Mouse (Mus musculus) gastrocnemius, adult 2 months (tissue): ENCODE data around the gene Auts2. TPM values are rescaled to one million over a fixed set of nuclear protein-coding genes. Genes with fewer than 3 reads are reported as not detected.

ENCODE experiments used
- DNase-seq: peaks from one replicate; pipeline ENCODE4 v3.0.0; 2022
- H3K27ac ChIP-seq: fragments of 200-600 bp; 2 replicates; pipeline ENCODE4 v1.8.1; 2022; ENCODE audit warnings: mild to moderate bottlenecking
- H3K4me3 ChIP-seq: fragments of 200-600 bp; 2 replicates; pipeline ENCODE4 v1.8.1; 2022; ENCODE audit warnings: mild to moderate bottlenecking, moderate library complexity
- CTCF ChIP-seq: fragments of 200-600 bp; IDR thresholded peaks from 2 replicates; pipeline ENCODE4 v1.8.1; 2022; ENCODE audit warnings: antibody characterized with exemption, mild to moderate bottlenecking, moderate library complexity
- intact Hi-C: fragments of 180-260 bp; cut with DNase I; formaldehyde crosslinking; loops from one replicate; pipeline ENCODE4 v1.15.1; 2025
- total RNA-seq, 2 experiments: library from RNA; stranded (reverse); gene quantifications; 2 replicates each; pipeline ENCODE4 v1.2.3; 2021

Gene Auts2
- total RNA-seq, 2 experiments from 2014 or later, result 13.0 to 31.1 TPM

GRCm38 (mm10) chr5:132537475-132537874 lies 5.7 kb downstream of the Auts2 start:
- no peak overlapping the region for H3K4me3 ChIP-seq
- no peak for DNase-seq
- intact Hi-C loops, result no loop called here
- TF ChIP-seq CTCF, result no peak
- no peak overlapping the region for H3K27ac ChIP-seq

- intact Hi-C loops, result no loop called here
- H3K27ac ChIP-seq, result no peak overlapping the region
- no peak overlapping the region for H3K4me3 ChIP-seq
- TF ChIP-seq CTCF, result no peak
- no peak for DNase-seq
These were observed 16.7 kb downstream of the Auts2 start for GRCm38 (mm10) chr5:132526395-132526794.

GRCm38 (mm10) chr5:132521358-132521873 lies 21.7 kb downstream of the Auts2 start:
- H3K4me3 ChIP-seq, result peak overlapping the region; percentile 47
- no peak for TF ChIP-seq CTCF
- DNase-seq, result no peak
- intact Hi-C loops, result no loop called here
- peak overlapping the region; percentile 48 for H3K27ac ChIP-seq

GRCm38 (mm10) chr5:132517879-132518278 lies 25.3 kb downstream of the Auts2 start:
- no peak for TF ChIP-seq CTCF
- Histone ChIP-seq H3K27ac (no peak overlapping the region), H3K4me3 (no peak overlapping the region)
- intact Hi-C loops, result no loop called here
- no peak for DNase-seq

- no peak for DNase-seq
- Histone ChIP-seq H3K4me3 (no peak overlapping the region), H3K27ac (no peak overlapping the region)
- intact Hi-C loops, result no loop called here
- TF ChIP-seq CTCF, result no peak
These were observed 28.6 kb downstream of the Auts2 start for GRCm38 (mm10) chr5:132514521-132514920.

GRCm38 (mm10) chr5:132513206-132513605 lies 29.9 kb downstream of the Auts2 start:
- DNase-seq, result no peak
- TF ChIP-seq CTCF, result no peak
- intact Hi-C loops, result no loop called here
- Histone ChIP-seq H3K4me3 (no peak overlapping the region), H3K27ac (peak overlapping the region; percentile 24)

- no peak for TF ChIP-seq CTCF
- Histone ChIP-seq H3K4me3 (peak overlapping the region; percentile 54), H3K27ac (peak overlapping the region; percentile 31; the same call in 1 of the 2 replicates)
- DNase-seq, result no peak
- intact Hi-C loops, result no loop called here
These were observed 33.7 kb downstream of the Auts2 start for GRCm38 (mm10) chr5:132509464-132509885.

GRCm38 (mm10) chr5:132504893-132505292 lies 38.3 kb downstream of the Auts2 start:
- Histone ChIP-seq H3K27ac (no peak overlapping the region), H3K4me3 (no peak overlapping the region)
- no peak for DNase-seq
- intact Hi-C loops, result no loop called here
- TF ChIP-seq CTCF, result no peak

- peak; percentile 28 for TF ChIP-seq CTCF
- Histone ChIP-seq H3K4me3 (no peak overlapping the region), H3K27ac (no peak overlapping the region)
- intact Hi-C loops, result no loop called here
- no peak for DNase-seq
These were observed 39.7 kb downstream of the Auts2 start for GRCm38 (mm10) chr5:132503431-132503830.

- no peak for DNase-seq
- TF ChIP-seq CTCF, result no peak
- Histone ChIP-seq H3K4me3 (no peak overlapping the region), H3K27ac (no peak overlapping the region)
- intact Hi-C loops, result no loop called here
These were observed 41.1 kb downstream of the Auts2 start for GRCm38 (mm10) chr5:132502036-132502435.

- TF ChIP-seq CTCF, result no peak
- intact Hi-C loops, result no loop called here
- DNase-seq, result no peak
- no peak overlapping the region for H3K4me3 ChIP-seq
- H3K27ac ChIP-seq, result no peak overlapping the region
These were observed 42.3 kb downstream of the Auts2 start for GRCm38 (mm10) chr5:132500817-132501231.

- no peak for DNase-seq
- no peak for TF ChIP-seq CTCF
- intact Hi-C loops, result no loop called here
- Histone ChIP-seq H3K4me3 (no peak overlapping the region), H3K27ac (no peak overlapping the region)
These were observed 44.2 kb downstream of the Auts2 start for GRCm38 (mm10) chr5:132498896-132499295.

GRCm38 (mm10) chr5:132498045-132498444 lies 45.1 kb downstream of the Auts2 start:
- intact Hi-C loops, result no loop called here
- DNase-seq, result no peak
- Histone ChIP-seq H3K27ac (no peak overlapping the region), H3K4me3 (no peak overlapping the region)
- no peak for TF ChIP-seq CTCF

- TF ChIP-seq CTCF, result no peak
- intact Hi-C loops, result no loop called here
- Histone ChIP-seq H3K27ac (no peak overlapping the region; the same call in 1 of the 2 replicates), H3K4me3 (no peak overlapping the region)
- DNase-seq, result no peak
These were observed 50.4 kb downstream of the Auts2 start for GRCm38 (mm10) chr5:132492793-132493192.

- intact Hi-C loops, result no loop called here
- TF ChIP-seq CTCF, result no peak
- no peak for DNase-seq
- peak overlapping the region; percentile 56; the same call in 1 of the 2 replicates for H3K27ac ChIP-seq
- H3K4me3 ChIP-seq, result no peak overlapping the region
These were observed 51.1 kb downstream of the Auts2 start for GRCm38 (mm10) chr5:132492040-132492439.
